Mouse (Mus musculus): ENCODE measurements around the gene Nell2.

The Nell2 gene

DNA sequence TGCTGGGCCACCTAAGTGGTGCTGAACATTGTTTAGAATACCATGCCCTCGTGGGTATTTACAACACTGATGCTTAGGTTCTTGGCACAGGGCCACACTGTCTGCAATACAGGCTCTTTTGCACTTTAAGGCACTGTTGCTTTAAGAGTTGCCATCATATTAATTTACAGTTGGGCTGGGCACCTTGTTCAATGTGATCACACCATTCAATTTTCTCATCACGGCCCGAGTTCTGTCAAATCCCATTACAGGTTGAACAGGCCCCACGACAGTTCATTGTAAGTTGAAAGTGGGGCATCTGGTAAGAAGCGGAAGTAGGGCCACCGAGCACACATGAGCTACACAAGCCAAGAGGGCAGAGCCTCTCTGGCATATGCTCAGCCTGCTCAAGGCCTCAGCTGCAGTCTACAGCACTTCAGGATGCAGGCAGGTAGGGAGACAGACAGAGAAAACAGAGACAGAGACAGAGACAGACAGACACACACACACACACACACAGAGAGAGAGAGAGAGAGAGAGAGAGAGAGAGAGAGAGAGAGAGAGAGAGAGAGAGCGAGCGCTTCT lies 421.0 kb downstream of the Nell2 start:
- in situ Hi-C loops (cut with MseI, MboI): no loop called here

GRCm38 (mm10) chr15:95101522-95101921 lies 426.8 kb downstream of the Nell2 start:
- in situ Hi-C loops (cut with MseI, MboI): no loop called here

GRCm38 (mm10) chr15:95100133-95100532 lies 428.2 kb downstream of the Nell2 start:
- in situ Hi-C loops (cut with MseI, MboI): no loop called here

DNA sequence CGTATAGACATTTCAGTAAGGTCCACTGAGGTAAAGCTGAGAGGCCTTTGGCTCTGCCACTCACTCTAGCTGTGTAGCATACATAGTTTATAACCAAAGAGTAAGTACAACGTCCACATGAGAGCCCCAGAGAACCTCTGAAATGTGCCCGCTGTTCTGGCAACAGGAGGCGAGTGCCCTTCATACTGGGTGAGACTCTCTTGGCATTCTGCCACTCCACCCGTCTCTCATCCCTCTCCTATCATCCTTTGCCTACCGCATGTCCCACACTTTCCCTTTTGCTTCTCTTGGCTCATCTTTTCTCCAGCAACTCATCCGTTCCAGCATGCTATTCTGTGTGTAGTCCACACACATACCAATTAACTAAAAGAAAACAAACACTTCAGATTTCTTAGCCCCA lies 442.4 kb downstream of the Nell2 start:
- in situ Hi-C loops (cut with MseI, MboI): no loop called here

DNA sequence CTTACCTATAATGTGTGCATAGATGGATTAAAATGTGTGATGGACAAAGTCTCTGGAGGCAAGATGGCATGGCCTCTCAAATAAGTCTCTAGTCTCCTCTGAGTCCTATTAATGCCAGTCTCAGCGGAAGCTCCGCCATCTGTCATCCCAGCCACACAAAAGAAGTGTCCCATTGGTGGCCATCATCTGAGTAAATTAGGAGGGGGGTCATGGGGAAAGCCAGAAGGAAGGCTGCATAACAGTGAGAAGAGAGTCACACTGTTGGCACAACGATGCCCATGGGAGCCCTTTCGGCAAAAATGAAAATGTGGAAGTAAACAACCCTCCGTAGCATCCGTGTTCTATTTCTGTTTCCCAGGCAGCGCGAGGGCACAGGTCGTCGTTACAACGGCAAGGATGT lies 446.7 kb downstream of the Nell2 start:
- in situ Hi-C loops (cut with MseI, MboI): no loop called here

DNA sequence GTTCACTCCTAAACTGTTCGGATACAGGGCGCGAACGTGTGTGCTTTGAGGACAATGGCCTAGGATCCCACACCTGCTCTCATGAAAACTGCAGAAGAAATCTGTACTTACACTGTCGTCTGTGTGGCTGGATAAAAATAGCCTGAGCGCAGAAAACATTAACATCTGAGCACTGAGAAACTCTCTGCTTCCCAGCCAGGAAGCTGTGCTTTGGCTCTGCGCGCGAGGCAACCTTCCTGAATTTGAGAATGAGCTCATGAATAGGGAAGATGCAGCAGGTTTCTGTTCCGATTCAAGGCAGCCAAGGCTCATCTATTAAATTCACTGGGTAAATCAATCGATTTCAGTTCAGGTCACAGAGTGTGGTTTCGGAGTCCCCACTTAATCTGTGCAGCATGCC lies 453.0 kb downstream of the Nell2 start:
- in situ Hi-C loops (cut with MseI, MboI): no loop called here

DNA sequence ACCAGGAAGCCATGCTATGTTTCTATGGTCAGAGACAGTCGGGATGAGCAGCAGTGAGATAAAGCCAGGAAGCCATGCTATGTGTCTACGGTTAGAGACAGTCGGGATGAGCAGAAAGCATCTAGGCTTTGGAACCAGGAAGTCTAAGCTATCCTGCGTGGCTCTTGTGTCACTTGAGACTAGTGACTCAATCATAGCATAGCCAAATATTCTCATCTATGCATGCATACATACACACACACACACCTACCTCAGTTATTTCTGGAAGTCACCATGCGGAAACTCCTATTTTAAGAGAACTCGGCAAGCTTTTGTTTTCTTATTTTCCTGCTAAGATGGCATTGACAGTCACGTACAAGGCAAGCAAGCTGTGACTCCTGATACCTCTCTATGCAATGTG lies 457.5 kb downstream of the Nell2 start:
- in situ Hi-C loops (cut with MseI, MboI): no loop called here

- in situ Hi-C loops (cut with MseI, MboI): no loop called here
Measured at GRCm38 (mm10) chr15:95068799-95069198, 459.6 kb downstream of the Nell2 start.

DNA sequence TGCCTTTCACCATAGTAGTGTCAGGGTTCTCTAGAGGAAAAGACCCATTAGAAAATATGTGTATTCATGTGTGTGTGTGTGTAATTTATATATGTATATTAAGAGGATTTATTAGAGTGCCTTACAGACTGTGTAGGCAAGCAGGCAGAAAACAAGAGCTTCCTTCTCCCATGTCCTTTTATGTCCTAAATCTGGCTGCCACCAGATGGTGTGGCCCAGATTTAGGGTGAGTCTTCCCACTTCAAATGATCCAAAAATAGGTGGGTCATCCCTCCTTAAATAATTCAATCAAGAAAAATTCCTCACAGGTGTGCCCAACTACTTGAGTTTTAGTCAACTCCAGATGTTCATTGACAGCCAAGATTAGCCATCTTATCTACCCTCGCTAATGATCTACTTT lies 460.3 kb downstream of the Nell2 start:
- in situ Hi-C loops (cut with MseI, MboI): no loop called here

- in situ Hi-C loops (cut with MseI, MboI): no loop called here
Measured at GRCm38 (mm10) chr15:95055081-95055650, 473.2 kb downstream of the Nell2 start.

DNA sequence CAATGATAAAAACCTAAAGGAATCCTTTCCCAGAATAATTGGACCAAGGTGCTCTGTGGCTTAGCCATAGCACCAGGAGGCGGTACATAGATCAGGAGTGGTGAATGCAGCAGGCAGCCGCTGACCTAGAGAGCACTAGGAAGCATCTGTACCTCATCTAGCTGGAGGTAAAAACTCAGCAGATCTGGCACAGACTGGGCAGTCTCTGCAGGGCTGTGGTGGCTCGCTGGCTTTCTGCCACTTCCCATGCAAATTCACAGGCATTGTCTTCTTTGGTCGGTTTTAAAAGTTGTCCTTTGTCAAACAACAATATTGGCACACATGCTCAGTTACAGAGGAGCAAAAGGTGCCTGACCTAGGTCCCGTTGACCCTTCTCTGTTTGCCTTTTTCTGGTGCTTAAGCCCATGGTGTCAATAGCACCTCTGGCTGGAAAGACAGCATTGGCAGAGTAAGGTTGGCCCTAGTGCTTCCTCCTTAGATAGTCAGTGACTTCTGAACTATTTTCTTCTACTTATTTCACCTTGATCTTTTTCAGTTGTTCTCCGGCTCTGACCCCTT lies 479.1 kb downstream of the Nell2 start:
- in situ Hi-C loops (cut with MseI, MboI): no loop called here

DNA sequence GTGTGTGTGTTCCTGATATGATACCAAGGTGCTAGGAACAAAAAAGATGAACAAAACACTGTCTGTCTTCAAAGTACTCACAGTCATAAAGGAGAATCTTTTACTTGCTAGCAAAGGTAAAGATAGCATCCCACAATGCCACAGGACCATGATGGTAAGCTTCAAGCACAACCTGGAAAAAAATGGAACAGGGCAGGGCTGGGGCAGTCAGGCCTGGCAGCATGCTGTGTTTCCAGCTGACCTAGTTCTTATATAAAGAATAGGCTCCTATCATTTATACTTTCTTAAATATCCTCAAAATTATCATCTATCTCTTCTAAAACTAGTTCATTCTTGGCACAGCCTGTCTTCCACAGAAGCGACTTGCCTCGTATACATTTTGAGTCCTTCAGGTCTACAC lies 480.9 kb downstream of the Nell2 start:
- in situ Hi-C loops (cut with MseI, MboI): no loop called here

- in situ Hi-C loops (cut with MseI, MboI): no loop called here
Measured at GRCm38 (mm10) chr15:95044011-95044410, 484.3 kb downstream of the Nell2 start.

DNA sequence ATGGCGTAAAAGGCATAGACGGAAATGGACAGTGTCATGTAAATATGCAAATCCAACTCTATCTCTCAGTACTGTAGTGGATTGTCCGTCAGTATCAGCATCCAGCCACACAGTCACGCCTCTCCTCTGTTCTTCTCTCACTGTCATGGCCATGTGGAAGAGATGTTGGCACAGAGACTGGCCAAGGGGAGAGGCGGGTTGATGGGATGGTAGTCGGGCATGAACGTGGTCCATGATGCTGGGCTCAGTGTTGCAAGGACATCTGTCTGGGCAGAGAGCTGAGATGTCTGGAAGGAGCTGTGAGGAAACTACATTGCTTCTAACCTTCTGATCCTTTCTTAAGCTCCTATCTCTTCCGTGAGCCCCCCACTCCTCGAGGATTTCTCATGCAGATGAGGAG lies 485.9 kb downstream of the Nell2 start:
- in situ Hi-C loops (cut with MseI, MboI): no loop called here

GRCm38 (mm10) chr15:95029487-95029875 lies 498.9 kb downstream of the Nell2 start:
- in situ Hi-C loops (cut with MseI, MboI): no loop called here

DNA sequence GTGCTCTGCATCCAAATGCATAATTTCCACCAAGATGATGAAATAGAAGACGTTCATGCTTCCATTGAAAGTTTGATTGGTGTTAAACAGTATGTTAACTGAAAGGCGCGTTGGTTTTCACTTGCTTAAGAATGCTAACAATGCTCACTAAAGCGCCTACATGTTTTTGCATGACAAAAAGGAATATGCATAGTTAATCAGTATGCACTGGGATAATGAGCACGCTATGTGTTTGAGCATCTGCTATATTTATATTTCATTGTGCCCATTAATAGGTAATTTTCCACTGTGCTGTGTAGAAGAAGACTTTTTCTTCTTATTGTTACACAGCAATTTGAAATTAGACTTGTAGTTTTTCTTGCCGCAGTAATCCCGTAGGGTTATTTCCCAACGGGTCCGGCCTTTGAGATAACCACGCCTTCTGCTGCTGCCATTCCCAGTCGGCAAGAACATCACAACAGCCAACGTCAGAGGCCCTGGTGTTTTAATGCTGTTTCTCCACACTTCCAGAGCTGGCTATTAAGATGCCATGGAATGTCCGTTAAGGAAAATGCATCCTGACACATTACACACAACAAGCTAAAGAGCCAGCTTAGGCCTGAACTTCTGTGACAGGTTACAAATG lies 499.4 kb downstream of the Nell2 start:
- in situ Hi-C loops (cut with MseI, MboI): no loop called here
